16 mouse cellular contexts compared by ENCODE assay signal in the genomic region with DNA sequence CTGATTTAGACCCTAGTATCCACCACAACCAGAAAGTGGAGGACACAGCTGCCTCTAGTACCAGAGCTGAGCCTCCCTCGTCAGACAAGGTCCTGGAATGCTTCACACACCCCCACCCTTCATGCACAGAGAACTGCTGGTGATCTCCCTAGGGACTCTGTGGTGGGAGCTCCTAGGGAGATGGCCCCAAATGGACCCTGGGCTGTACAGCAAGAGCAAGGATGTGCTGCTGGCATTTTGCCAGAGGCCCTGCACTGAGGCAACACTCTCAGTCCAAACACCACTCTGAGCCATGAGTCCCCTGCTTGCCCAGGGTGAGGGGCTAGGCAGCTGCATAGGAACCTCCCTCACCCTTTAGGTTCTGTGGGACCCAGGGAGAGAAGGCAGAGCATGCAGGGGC.
DNase-seq lines count a peak whose midpoint lies in the region; ATAC-seq and TF ChIP-seq lines count a peak whose summit lies in the region.
"Had no signal": no experiment of that assay in that cellular context is flagged by ENCODE, and none has a peak within 500 bp of the region (broad histone marks: within the 10 kb centered on the region; RNA-seq: fewer than 3 reads in every experiment).

No protein-coding gene starts in this region.

- DNase-seq in heart, postnatal 4 days: peak; percentile 14
- no peak for DNase-seq in heart, adult 18-20 months
- peak; percentile 38 to 52 for DNase-seq in kidney, postnatal 25 days
- no peak for DNase-seq in kidney, adult 9 months
- DNase-seq in lung, postnatal 0 days (ENCODE audit: low spot score): peak; percentile 25
- no peak for DNase-seq in lung, postnatal 14 days
- DNase-seq in yolk sac, embryonic 10.5 days (ENCODE audit: low spot score): no peak
- DNase-seq: cerebellum, adult 9-10 months; gastrocnemius, postnatal 25 days; liver, embryonic 13.5 days; retina, postnatal 1 day had no signal

- no peak overlapping the region for H3K4me2 ChIP-seq in lung, postnatal 0 days (replicated peaks; ENCODE audit: low read depth, low read length)
- H3K4me2 ChIP-seq: hindbrain, embryonic 12.5 days; liver, embryonic 13.5 days; midbrain, embryonic 12.5 days had no signal

- no peaks in the 10 kb centered on the region for H3K36me3 ChIP-seq in lung, postnatal 0 days (ENCODE audit: insufficient read depth, low read length)
- H3K36me3 ChIP-seq: hindbrain, embryonic 12.5 days; liver, embryonic 13.5 days; midbrain, embryonic 12.5 days; stomach, embryonic 15.5 days had no signal

- WGBS in lung, postnatal 0 days: 21% methylated on average over 1 of the region's 1 CpGs

- H3K4me1 ChIP-seq in lung, postnatal 0 days (ENCODE audit: insufficient read depth, low read depth, low read length): no peaks in the 10 kb centered on the region
- H3K4me1 ChIP-seq: stomach, embryonic 15.5 days had no signal

- TF ChIP-seq EP300 in lung, postnatal 0 days (IDR thresholded peaks at IDR 0.05): no peak

- TF ChIP-seq CTCF in lung, postnatal 0 days (IDR thresholded peaks at IDR 0.05): no peak

- H3K9ac ChIP-seq in lung, postnatal 0 days (replicated peaks; ENCODE audit: low read depth): no peak overlapping the region
- H3K9ac ChIP-seq: hindbrain, embryonic 12.5 days; liver, embryonic 13.5 days; midbrain, embryonic 12.5 days; stomach, embryonic 15.5 days had no signal

- no peaks in the 10 kb centered on the region for H3K9me3 ChIP-seq in lung, postnatal 0 days (ENCODE audit: low read length)
- H3K9me3 ChIP-seq: hindbrain, embryonic 12.5 days; liver, embryonic 13.5 days; midbrain, embryonic 12.5 days; stomach, embryonic 15.5 days had no signal

- peak; percentile 30 for ATAC-seq in lung, postnatal 0 days
- ATAC-seq: forebrain, embryonic 16.5 days; inflammation-experienced regulatory T-cells, adult 6 months had no signal

- no peak overlapping the region for H3K27ac ChIP-seq in lung, postnatal 0 days (ENCODE audit: low read length)
- H3K27ac ChIP-seq: hindbrain, embryonic 12.5 days; liver, embryonic 13.5 days; midbrain, embryonic 12.5 days; stomach, embryonic 15.5 days had no signal

- H3K4me3 ChIP-seq in lung, postnatal 0 days (ENCODE audit: low read depth, low read length): no peak overlapping the region
- H3K4me3 ChIP-seq: hindbrain, embryonic 12.5 days; liver, embryonic 13.5 days; midbrain, embryonic 12.5 days; stomach, embryonic 15.5 days had no signal

- H3K27me3 ChIP-seq in lung, postnatal 0 days (replicated peaks; ENCODE audit: insufficient read depth, low read length): no peaks in the 10 kb centered on the region
- H3K27me3 ChIP-seq: liver, embryonic 13.5 days; stomach, embryonic 15.5 days had no signal

Comparison
In these comparisons a context has a peak if more than half of its experiments do, and no peak if none do; other contexts are left out.
1. DNase-seq: peak in heart, postnatal 4 days (single experiment), kidney, postnatal 25 days (2 of 2) and lung, postnatal 0 days (single experiment); none in heart, adult 18-20 months (0 of 2), kidney, adult 9 months (single experiment), lung, postnatal 14 days (single experiment) and yolk sac, embryonic 10.5 days (single experiment).